Mouse (Mus musculus) kidney, postnatal 10 days (tissue): ENCODE data around the gene Scamp3.
"Not testable (repeated sequence)": the region's sequence is repeated elsewhere in the genome, so short reads cannot be mapped to it uniquely, and the experiment has no call there.

Experiments used
- DNase-seq: peaks from one replicate; pipeline ENCODE4 v3.0.0; 2021; ENCODE audit warnings: mixed read lengths

Scamp3 gene

DNA sequence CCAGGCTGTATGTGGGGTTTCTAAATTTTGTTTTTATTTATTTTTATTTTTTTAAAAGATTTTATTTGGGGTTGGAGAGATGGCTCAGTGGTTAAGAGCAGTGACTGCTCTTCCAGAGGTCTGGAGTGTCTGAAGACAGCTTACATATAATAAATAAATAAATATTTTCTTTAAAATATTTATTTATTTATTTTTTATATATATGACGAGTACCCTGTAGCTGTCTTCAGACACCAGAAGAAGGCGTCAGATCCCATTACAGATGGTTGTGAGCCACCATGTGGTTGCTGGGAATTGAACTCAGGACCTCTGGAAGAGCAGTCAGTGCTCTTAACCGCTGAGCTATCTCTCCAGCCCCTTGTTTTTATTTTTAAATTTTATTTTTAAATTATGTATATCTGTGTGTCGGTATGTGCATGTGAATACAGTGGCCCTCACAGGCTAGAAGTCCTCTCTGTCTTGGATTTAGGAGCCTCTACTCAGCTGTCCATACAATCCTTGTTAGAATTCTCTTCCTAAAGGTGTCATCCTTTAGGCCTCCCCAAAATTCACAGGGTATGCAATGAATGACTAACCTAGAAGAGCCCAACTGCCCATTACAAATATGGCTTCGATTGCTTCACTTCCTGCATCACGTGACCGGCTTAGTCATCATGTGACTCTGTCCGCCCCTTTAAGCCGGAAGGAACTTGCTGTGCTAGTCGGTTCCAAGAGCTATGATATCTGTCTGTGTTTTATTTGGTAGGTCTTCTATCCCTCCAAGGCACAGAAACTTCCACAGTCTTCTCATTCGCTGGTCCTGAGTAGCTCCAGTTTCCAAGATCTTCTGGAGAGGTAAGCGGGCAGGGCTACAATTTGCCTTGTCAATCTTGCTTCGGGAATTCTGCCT lies 25.2 kb downstream of the Scamp3 start, which contains the start of gene Gba:
Gene Gba, plus strand, starts transcription at position 676 of the 889 bp plus-strand sequence.
- peak; percentile 89 for DNase-seq

DNA sequence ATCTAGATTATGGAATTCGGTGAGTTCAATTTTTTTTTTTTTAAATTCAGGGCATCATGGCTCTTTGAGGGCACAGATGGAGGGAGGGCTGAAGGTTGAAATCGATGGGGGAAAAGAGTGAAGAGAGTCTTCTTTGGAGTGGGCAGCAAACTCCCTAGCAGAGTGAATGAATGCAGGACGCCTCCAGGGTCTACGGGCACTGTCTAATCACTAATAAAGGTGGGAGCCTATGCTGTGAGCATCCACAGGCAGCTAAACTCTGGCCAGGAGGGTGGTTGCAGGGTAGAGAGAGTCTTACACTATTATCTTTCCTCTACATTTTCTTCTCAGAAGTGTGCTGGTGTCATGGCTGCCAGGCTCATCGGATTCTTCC lies 25.9 kb downstream of the Scamp3 start:
- no peak for DNase-seq

DNA sequence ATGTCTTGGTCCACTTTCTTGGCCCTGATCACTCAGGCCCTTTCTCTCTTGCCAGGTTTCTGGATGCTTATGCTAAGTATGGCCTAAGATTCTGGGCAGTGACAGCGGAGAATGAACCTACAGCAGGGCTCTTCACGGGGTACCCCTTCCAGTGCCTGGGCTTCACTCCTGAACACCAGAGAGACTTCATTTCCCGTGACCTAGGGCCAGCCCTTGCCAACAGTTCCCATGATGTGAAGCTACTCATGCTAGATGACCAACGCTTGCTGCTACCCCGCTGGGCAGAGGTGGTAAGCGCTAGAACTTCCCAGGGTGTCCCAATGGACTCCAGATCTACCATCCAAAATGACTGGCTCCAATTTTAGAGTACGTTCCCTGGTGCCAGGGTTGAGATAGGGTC lies 28.8 kb downstream of the Scamp3 start:
- DNase-seq: no peak

DNA sequence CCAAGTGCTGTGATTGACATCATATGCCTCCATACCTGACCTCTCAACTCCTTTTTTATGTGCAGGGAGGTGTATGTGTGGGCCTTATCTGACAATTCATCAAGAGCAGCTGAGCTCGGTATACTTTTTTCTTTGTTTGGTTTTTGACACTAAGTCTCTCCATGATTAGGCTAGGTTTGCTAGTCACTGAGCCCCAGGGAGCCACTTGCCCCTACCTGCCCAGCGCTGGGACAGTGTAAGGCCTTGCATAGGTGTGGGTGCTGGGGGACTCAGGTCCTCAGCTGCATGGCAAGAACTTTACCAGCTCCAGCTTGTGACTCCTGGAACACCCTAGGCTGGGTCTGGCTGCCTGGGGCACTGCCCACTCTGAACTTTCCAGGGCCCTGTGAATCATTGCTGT lies 29.4 kb downstream of the Scamp3 start:
- no peak for DNase-seq

DNA sequence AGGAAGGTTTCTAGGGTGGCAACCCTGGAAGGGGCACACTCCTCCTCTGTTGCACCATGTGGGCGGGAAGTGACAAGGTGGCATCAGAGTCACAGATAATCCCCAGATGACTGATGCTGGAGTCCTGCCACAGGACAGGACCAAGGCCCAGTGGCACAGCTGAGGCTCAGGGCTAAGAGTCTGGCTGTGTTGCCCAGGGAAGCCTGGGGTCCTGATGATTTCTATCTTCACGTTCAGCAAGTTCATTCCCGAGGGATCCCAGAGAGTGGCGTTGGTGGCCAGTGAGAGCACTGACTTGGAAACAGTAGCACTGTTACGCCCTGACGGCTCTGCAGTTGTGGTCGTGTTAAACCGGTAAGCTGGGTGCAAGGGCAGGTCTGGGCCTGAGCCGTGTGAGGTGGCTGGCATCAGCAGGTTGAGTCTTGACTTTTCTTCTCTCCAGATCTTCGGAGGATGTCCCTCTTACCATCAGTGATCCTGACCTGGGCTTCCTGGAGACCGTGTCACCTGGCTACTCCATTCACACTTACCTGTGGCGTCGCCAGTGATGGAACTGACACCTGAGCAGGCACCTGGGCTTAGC lies 30.9 kb downstream of the Scamp3 start:
- DNase-seq: no peak

DNA sequence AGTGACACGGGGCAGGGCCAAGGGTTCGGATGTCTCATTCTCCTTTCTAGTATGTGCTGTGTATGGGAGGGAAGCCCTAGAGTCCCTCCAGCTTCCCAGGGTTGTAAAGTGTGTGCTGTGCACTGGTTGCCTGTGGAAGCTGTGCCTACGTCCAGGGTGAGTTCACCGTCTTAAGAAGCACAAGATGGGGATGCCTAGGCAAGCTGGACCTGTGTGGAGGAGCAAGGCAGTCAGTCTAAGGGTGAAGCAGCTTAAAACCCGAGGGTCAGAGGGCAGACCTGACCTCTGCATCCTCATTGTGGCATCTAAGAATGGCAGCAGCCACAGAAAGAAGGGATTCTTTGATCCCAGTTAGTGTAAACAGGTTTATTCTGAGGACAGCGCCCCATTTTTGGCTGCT lies 31.5 kb downstream of the Scamp3 start:
- no peak for DNase-seq

DNA sequence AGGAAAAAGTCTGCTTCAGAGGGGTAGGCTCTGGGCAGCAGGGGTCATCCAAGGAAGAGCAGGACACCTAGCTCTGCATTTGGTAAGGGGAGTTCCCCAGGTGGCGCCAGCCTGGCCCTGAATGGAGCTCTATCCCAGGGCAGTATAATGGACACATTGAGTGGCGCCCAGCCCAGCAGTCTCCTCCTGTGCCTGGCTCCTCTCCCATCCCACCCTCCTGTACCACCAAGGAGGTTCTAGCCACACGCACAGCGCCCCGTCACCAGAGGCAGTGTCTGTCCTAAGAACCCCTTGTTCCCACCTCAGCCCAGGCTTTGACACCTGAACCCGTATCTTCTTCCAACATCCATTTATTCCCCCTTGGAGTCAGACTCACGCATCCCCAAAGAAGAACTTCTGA lies 32.5 kb downstream of the Scamp3 start:
- no peak for DNase-seq

DNA sequence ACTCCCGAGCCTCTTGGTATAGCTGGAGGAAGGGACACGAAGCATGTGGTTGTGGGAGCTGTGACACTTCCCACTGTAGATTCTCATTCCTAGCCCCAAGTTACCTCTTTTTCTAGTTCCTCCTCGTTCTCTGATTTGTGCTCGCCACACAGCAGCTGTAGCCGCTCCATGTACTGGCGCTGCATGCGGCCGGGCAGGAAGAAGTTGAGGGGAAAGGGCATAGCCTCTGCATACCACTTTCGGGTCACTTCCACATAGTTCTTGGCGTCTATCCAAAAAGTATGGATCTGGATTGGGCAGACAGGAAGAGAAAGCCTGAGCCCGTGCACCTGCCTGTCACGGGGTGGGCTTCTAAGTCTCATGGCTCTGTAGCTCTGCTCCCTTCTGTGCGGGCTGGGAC lies 32.9 kb downstream of the Scamp3 start:
- DNase-seq: peak; percentile 66

DNA sequence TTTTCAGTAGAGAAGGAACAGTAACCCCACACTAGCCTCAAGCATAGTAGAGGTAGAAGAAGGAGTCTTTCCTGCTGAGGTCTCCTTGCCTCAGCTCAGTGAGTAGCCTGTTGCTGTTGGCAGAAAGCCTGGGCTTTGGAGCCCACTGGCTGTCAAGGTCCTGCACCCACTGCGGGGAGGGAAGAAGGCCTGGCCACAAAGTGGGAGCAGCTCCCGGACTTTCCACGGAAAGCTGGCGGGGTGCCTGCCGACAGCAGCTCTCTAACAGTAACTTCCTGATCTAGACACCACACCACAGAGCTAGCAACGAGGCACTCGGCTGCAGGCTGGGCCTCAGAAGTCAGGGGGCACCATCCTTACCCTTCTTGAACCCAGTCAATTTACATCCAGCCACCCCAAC lies 33.5 kb downstream of the Scamp3 start:
- DNase-seq: peak; percentile 87

DNA sequence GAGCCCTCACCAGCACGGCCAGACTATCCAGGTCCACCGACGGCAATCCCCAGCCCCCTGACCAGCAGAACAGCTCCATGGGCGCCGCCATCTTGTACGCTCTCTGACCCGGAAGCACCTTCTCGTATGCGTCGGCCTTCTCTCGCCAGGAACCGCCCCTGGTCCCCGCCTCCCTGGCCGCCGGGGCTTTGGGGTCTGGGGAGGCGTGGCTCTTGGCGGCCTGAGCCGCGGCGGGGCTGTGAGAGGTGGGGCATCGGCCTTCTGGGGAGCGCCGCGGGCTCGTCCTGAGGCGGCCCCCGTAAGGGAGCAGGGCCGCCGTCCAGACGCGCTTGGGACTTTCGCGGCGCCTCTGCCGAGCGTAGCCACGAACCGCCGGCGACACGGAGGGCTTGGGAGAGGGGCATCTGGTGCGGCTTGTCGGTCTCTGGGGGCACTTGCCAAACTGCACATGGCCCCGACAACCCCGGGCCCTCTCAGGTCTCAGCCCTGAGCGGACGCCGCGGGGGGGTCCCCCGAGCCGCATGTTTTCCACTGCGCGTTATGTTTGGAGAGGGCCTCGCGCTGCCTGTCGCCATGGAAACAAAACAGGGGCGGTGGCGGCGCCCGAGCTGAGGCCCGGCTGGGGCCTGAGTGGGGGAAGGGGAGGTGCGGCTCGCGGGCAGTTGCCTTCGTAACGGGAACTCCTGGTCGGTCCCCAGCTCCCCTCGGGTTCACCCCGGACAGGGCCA lies 36.7 kb downstream of the Scamp3 start:
- peak; percentile 96 for DNase-seq

DNA sequence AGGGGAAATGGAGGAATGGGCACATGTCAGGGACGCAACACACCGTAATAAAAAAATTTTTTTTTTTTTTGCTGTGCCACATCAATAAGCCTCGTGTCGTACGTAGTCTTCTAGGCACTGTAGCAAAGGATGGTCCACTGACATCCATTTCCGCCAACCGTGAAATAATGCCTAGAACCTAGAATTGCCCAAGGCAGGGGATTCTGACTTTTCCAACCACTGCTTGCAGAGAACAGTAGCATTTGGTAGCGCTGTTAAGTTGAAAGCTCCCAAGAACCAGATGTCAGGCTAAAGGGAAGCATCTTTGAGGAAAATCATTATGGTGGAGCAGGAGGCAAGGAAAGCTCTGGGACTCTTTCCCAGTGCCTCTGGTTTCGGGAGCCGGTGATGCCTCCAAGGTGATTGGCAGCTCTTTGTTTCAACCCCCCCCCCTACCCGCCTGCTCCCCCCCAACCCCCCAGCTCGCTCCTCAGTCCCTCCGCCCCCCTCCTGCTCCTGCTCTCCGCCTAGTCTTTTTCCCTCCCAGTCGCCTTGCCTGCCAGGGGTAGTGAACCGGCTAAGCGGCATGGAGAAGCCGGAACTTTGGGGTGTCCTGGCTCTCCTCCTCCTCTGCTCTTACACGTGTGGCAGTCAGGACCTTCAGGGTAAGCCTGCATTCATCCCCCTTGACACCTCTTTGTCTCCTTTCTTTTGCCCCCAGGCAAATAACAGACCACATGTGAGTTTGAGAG lies 37.6 kb downstream of the Scamp3 start, which contains the start of gene Thbs3:
Gene Thbs3, plus strand, starts transcription at position 500 of the 731 bp plus-strand sequence.
- DNase-seq: peak; percentile 58

DNA sequence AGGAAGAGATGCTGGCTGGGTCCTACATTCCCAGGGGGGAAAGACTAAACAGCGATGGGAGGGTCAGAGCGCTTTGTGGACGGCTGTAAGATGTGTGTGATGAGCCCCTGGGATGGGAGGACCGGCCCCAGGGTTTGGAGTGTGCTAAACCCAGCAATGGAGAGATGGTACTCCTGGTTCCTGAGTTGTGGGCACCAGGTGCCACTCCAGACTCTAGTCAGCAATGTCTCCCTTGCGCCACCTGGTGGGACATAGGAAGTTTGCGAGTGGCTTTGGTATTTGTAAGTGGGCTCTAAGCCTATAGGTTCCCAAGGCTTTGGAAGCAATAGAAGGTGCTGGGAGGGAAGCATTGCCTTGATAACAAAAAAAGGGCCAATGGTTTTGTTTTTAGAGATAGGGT lies 38.6 kb downstream of the Scamp3 start:
- DNase-seq: peak; percentile 92

DNA sequence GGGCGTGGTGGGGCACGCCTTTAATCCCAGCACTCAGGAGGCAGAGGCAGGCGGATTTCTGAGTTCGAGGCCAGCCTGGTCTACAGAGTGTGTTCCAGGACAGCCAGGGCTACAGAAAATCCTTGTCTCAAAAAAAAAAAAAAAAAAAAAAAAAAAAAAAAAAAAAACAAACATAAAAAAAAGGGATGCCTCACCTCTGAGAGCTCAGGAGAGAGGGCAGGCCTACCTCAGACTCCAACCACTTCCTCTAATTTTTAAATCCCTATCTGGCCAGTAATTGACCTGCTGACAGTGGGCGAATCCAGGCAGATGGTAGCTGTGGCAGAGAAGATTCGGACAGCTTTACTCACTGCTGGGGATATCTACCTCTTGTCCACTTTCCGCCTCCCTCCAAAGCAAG lies 39.1 kb downstream of the Scamp3 start:
- DNase-seq: not testable (repeated sequence)

DNA sequence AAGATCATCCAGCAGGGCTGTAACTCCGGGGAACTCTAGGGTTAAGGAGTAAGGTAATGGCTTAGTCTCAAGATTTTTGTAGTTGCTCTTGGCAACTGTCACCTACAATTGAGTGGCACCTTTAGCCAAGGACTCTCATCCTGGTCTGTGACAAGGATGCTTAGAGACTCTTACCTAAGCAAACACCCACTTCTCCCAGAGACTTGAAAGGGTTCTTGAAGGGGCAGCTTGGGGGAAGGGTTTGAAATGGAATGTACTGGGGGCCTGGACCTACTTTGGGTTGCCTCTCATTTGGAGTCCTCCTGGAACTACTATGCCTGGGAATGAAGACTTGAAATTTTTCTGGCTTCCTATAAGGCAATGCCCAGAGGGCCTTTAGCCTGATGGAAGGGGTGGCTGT lies 41.0 kb downstream of the Scamp3 start:
- DNase-seq: no peak

DNA sequence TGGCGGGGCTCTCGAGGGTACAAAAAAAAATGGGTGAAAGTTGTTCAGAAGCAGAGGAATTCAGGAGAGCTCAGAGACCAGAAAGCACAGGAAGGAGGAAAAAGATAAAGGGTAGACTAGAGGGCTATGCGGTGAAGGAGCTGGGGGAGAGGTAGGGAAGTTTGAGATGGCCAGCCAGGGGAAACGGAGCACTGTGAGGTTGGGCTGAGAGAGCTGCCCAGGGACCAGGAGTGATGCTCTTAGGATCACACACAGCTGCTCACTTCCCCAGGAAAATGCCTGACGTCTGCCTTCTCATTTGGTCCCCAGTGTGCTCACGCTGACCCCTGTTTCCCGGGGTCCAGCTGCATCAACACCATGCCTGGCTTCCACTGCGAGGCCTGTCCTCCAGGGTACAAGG lies 42.3 kb downstream of the Scamp3 start:
- DNase-seq: peak; percentile 4

DNA sequence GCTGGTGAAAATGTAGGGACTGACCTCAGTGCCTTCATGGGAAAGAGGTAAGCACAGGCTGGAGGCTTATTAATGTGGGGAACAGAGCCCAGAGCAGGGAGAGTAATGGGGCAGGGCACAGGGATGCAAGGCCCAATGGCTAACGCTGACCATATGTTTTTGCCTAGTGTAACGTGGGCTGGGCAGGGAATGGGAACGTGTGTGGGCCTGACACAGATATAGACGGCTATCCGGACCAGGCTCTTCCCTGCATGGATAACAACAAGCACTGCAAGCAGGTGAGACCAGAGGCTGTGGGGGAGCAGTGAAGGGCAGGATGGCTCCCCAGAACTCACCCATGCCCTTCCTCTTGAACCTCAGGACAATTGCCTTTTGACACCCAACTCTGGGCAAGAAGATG lies 43.9 kb downstream of the Scamp3 start:
- no peak for DNase-seq

DNA sequence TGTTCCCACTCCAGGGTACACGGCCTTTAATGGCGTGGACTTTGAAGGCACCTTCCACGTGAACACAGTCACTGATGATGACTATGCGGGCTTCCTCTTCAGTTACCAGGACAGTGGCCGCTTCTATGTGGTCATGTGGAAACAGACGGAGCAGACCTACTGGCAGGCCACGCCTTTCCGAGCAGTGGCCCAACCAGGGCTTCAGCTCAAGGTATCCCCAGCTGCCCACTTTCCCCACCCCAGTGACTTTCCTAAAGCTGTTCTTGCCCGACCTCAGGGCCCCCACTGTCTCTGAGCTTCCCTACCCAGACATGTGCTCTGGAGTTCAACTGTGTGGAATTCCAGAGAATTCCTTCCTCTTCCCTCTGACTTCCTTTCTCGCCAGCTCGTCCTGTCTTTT lies 47.5 kb downstream of the Scamp3 start:
- DNase-seq: no peak

DNA sequence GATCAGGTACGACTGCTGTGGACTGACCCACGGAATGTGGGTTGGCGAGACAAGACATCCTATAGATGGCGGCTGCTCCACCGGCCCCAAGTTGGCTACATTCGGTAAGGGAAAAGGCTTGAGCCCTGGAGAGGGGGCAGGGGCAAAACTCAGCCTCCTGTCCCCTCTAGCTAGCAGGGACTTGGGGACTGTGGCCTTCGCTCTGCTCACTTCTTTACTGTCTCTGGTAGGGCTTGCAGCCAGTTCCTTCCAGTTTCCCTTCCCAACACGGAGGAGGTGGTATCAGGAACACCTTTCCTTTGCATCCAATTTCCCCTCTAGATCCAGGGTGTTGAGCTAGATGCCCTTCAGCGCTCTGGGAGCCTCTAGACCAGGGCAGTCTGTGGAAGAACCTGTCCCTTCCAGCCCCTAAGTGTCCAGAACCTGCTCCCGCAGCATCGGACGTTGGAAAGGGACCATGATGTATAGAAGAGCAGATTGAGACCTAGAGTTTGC lies 48.1 kb downstream of the Scamp3 start:
- DNase-seq: no peak

DNA sequence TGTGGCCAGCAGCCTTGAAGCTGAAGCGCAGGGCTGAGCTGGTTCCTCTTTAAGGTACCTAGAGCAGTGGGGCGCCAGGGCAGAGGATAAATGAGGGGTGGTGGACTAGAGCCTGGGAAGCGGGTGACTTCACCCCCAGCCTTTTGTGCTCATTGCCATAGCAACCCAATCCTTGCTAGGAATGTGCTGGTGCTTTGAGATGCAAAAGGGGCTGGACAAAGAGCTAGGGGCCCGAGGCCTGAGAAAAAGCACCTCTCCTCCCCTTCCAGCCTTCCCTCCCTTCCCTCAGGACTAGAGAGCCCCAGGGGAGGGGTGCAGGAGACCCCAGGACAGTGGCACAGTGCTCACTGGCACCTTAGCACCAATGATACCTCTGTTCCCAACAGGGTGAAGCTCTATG lies 48.6 kb downstream of the Scamp3 start:
- DNase-seq: no peak

DNA sequence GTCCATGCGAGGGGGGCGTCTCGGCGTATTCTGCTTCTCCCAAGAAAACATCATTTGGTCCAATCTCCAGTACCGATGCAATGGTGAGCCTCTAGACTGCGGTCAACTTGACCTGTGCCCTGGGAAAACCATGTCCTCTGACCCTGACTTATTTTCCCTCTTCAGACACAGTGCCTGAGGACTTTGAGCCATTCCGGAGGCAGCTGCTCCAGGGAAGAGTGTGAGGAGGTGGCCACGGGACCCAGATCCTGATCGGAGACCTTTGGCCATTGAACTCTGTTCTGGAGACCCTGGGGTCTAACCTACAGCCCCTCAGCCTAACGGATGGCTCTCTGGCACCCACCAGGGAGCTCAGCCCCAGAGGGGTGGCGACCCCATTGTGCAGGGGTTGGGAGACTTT lies 49.1 kb downstream of the Scamp3 start:
- DNase-seq: no peak

DNA sequence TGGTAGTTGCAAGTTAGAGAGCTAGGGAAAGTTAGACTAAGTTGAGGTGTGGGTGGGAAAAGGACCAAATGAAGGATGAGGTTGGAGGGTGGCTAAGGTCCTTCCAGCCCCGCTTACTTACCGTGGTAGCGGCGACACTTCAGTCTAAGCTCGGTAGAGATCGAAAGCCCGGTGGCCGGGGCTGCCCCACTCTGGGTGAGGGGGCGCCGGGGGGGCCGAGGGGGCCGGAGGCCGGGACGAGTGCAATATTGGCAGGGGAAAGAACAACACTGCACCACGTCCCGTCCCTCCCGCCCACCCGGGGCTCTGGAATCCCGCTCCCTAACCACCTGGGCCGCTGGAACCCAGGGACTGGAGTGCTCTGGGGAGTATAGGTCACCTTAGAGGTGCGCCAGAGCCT lies 49.6 kb downstream of the Scamp3 start, which contains the start of gene Mtx1:
Gene Mtx1, minus strand, starts transcription at position 189 of the 400 bp plus-strand sequence.
- peak; percentile 53 for DNase-seq

DNA sequence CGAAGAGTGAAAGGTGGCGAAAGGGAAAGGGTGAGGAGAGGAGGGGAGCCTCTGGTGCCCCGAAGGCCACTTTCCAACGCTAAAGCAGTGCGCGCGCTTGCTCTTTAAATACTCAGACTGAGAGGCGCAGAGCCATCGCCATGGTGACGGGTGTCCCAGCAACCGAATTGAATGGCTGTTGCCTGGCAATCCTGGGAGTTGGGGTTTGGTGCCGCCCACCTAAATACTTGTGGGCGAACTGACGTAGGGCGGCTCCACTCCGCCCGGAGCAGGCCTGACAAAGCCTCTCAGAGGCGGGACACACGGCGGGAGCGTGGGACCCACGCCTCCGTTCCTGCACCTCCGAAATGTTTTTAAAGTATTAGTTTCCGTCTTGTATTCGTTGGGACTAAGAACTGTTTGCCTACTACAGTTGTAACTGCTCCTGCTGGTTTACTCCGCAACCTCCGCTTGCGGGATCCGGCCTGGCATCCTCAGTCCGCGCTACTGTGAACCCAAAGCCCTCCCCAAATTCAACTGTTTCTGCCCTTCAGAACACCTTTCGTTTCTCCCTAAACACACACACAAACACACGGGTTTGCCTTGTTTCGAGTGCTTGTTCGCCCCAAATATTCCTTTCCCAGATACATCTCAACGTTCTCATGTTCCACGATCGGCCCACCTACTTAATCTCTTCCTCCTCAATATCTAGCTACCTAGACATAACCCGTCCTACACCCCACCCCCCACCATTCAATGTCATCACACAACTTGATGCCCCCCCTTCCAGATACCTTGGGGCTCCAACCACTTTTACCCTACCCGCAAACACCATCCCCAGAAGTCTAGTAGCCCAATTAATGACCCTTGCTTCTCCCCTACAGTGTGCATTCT lies 50.3 kb downstream of the Scamp3 start:
- DNase-seq: peak; percentile 92
